Comparison of ENCODE assay signal across 15 mouse cellular contexts in the genomic region with DNA sequence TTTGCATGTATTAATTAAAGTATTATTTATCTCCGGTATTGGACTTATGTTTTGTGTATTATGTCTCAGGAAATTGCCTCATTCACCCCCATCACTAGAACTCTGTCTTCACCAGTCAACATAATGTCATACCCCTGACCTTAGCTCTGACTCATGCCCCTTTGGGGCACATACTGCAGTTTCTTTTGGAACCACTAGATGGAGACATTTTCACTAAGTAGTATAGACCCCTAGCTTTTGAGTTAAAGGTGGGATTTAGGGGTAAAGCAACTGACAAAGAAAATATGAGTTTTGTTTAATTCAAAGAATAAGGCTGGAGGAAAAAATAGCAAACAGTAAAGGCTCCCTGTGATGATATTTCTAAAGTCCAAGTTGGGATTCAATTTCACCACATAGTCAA.
DNase-seq lines count a peak whose midpoint lies in the region; ATAC-seq and TF ChIP-seq lines count a peak whose summit lies in the region.
"Had no signal": no experiment of that assay in that cellular context is flagged by ENCODE, and none has a peak within 500 bp of the region (broad histone marks: within the 10 kb centered on the region; RNA-seq: fewer than 3 reads in every experiment).

No protein-coding gene starts in this region.

- TF ChIP-seq CTCF in intestine, postnatal 0 days (IDR thresholded peaks at IDR 0.05; ENCODE audit: low read depth): peak; percentile 49

- no peaks in the 10 kb centered on the region for H3K27me3 ChIP-seq in intestine, postnatal 0 days (replicated peaks; ENCODE audit: control insufficient read depth, insufficient read depth, low read length)
- no peaks in the 10 kb centered on the region for H3K27me3 ChIP-seq in intestine, embryonic 16.5 days (replicated peaks; ENCODE audit: control insufficient read depth, insufficient read depth, low read length)
- H3K27me3 ChIP-seq: liver, embryonic 15.5 days; midbrain, embryonic 12.5 days had no signal

- 29% methylated on average over 1 of the region's 1 CpGs for WGBS in intestine, postnatal 0 days
- 31% methylated on average over 1 of the region's 1 CpGs for WGBS in intestine, embryonic 16.5 days

- no peaks in the 10 kb centered on the region for H3K36me3 ChIP-seq in intestine, postnatal 0 days (ENCODE audit: control insufficient read depth, insufficient read depth)
- no peaks in the 10 kb centered on the region for H3K36me3 ChIP-seq in intestine, embryonic 16.5 days (ENCODE audit: control insufficient read depth, insufficient read depth, low read length)
- H3K36me3 ChIP-seq: liver, embryonic 15.5 days; midbrain, embryonic 12.5 days had no signal

- no peaks in the 10 kb centered on the region for H3K4me1 ChIP-seq in intestine, postnatal 0 days (replicated peaks; ENCODE audit: control insufficient read depth, insufficient read depth, low read length)
- H3K4me1 ChIP-seq in intestine, embryonic 16.5 days (ENCODE audit: control insufficient read depth, insufficient read depth, low read length): no peaks in the 10 kb centered on the region
- H3K4me1 ChIP-seq: liver, embryonic 15.5 days; midbrain, embryonic 12.5 days had no signal

- ATAC-seq in intestine, postnatal 0 days: no peak
- no peak for ATAC-seq in intestine, embryonic 16.5 days
- ATAC-seq in frontal cortex, adult (ENCODE audit: low TSS enrichment): no peak
- ATAC-seq: hindbrain, embryonic 16.5 days had no signal

- no peak overlapping the region for H3K4me2 ChIP-seq in intestine, postnatal 0 days (replicated peaks; ENCODE audit: low read depth)
- no peak overlapping the region for H3K4me2 ChIP-seq in intestine, embryonic 16.5 days (ENCODE audit: low read depth, low read length)
- H3K4me2 ChIP-seq: heart, embryonic 11.5 days; liver, embryonic 15.5 days; midbrain, embryonic 12.5 days had no signal

- no peaks in the 10 kb centered on the region for H3K9me3 ChIP-seq in intestine, postnatal 0 days (ENCODE audit: control insufficient read depth)
- H3K9me3 ChIP-seq in intestine, embryonic 16.5 days (ENCODE audit: control insufficient read depth, low read length): no peaks in the 10 kb centered on the region
- H3K9me3 ChIP-seq: liver, embryonic 15.5 days; midbrain, embryonic 12.5 days had no signal

- H3K9ac ChIP-seq in intestine, postnatal 0 days (ENCODE audit: low read depth, low read length): no peak overlapping the region
- H3K9ac ChIP-seq in intestine, embryonic 16.5 days (ENCODE audit: low read depth, low read length): no peak overlapping the region
- H3K9ac ChIP-seq: liver, embryonic 15.5 days; midbrain, embryonic 12.5 days had no signal

- H3K4me3 ChIP-seq in intestine, postnatal 0 days (ENCODE audit: low read depth, low read length): no peak overlapping the region
- no peak overlapping the region for H3K4me3 ChIP-seq in intestine, embryonic 16.5 days (ENCODE audit: low read length)
- H3K4me3 ChIP-seq: liver, embryonic 15.5 days; midbrain, embryonic 12.5 days had no signal

- peak; percentile 6 for DNase-seq in cerebellum, adult 9-10 months
- no peak for DNase-seq in cerebellum, adult 11 months
- DNase-seq in 3T3-L1 (ENCODE audit: low read depth, low spot score): peak; percentile 13
- peak; percentile 1 for DNase-seq in brain, adult 2 months (ENCODE audit: low read depth, low spot score)
- DNase-seq in lung, postnatal 10 days: no peak
- DNase-seq: B cell, adult 2 months; cerebellum, adult 8-10 months; thymus, postnatal 14 days had no signal

- H3K27ac ChIP-seq in intestine, postnatal 0 days (ENCODE audit: low read depth, low read length): no peak overlapping the region
- no peak overlapping the region for H3K27ac ChIP-seq in intestine, embryonic 16.5 days (ENCODE audit: low read length)
- H3K27ac ChIP-seq: liver, embryonic 15.5 days; midbrain, embryonic 12.5 days had no signal

Comparison
In these comparisons a context has a peak if more than half of its experiments do, and no peak if none do; other contexts are left out.
1. DNase-seq: peak in cerebellum, adult 9-10 months (single experiment), 3T3-L1 (single experiment) and brain, adult 2 months (single experiment); none in cerebellum, adult 11 months (single experiment) and lung, postnatal 10 days (single experiment).